Mouse (Mus musculus): ENCODE results near the gene Prm1.
A peak's percentile ranks its signal among the peaks of the same experiment; 100 is the strongest.

GRCm38 (mm10) chr16:10767158-10767557 lies 38.5 kb downstream of the Prm1 start:
- TF ChIP-seq CTCF (conservative IDR thresholded peaks at IDR 0.05; ENCODE audit: insufficient read depth, insufficient read length, low read depth, low read length) (peak; percentile 82), POLR2A (IDR thresholded peaks at IDR 0.05; ENCODE audit: low read depth, low read length) (no peak)
